Mouse (Mus musculus) embryo, embryonic 9.5 days (tissue): Measurements from ENCODE around the gene Zfp740.

Source experiments
- DNase-seq: peaks from one replicate; pipeline ENCODE4 v3.0.0-alpha.2; 2017; ENCODE audit errors: extremely low spot score

Zfp740 gene

DNA sequence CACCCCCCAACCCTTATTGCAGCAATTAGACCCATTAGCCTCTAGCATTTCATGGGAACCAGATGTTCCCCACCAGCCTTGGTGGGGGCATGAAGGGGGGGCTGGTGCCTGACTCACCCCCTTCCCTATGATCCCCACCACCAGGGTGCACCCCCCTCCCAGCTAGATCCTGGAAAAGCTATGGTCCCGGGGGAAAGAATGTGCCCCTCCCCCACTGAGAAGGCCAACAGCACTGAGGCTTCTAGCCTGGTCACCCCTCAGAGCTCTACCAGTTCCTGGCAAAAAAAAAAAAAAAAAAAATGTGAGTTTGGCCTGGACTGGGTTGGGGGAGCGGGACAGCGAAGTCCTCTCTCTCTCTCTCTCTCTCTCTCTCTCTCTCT, 45.8 kb downstream of the Zfp740 start:
- peak; percentile 64 for DNase-seq

DNA sequence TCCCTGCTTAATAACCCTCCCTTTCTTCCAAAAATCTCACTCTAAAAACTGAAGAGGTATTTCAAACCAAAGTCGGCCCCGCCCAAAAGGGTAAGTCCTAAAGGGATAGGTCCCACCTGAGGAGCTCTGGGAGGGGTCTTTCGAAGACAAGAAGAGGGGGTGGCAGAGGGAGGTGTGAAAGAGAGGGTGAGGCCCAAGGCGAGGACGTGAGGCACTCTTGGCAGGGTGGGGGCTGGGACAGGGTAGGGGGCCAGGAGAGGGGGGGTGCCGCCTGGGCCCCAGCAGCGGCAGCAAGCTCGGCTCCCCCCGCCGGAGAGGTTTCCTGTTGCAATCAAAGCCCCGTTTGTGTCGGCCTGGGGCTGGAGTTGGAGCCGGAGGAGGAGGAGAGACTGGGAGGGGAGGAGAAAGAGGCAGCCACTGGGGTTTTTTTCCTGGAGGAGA, 46.2 kb downstream of the Zfp740 start:
- peak; percentile 65 for DNase-seq

DNA sequence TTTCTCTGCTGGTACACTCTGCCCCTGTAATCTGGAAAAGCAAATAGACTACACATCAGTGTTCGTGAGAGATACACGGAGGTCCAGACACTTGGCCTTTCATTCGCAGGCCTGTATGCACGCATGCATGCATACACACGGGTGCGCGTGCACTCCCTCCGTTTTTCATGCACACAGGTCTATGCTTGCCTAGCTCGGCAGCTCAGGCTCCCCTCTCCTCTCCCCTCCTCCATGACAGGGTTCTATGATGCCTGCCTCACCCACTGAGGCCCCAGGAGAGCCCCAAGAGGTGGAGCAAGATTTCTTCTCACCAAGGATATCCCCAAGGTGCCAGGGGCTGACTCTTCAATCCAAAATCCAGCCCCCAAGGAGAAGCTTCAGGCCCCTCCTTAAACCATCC, 46.9 kb downstream of the Zfp740 start:
- DNase-seq: no peak

DNA sequence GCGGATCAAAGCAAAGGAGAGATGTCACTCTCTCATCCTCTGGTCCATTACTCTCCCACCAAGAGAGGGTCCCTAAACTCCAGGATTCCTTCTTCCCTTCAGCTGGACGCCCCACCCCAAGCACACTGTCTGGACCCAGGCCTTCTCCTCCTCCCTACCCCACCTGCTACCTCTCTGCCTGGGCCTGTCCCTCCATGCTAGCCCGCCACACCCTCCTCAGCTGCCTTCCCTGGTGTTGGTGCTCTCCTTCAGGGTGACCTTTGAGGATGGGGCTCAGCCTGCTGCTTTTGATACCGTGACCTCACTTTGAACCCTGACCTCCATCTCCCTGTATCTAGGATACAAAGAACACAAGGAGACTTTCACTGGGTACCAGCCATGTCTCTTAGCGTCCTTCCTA, 47.5 kb downstream of the Zfp740 start:
- no peak for DNase-seq

DNA sequence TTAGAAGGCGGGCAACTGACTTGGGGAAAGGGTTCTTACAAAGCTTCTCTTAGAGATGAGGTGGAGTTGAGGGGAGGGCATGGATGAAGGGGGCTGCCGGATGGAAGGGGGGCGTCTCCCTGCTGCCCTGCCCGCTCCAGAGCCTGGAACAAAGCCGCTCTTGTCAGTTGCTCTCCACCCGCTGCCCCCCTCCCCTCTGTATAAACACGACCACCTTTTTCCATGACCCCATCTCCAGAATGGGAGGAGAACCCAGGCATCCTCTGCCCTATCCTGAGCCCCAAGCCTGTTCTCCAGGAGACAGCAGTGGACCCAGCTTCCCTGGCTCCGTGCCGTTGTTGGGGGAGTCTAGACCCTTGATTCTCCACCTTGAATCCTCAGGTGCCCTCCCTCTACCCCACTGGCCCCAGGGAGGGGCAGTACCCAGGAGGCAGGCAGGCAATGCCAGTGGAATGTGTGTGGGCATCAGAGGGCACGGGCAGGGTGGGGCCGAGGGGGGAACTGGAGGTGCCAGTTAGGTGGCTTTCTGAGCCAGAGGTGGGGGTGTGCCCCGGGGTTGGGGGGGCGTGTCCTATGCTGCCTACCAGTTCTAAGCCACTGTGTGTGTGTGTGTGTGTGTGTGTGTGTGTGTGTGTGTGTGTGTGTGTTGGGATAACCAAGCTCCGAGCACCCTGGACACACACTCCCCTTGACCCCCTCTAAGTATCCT, 52.7 kb downstream of the Zfp740 start:
- DNase-seq: no peak

DNA sequence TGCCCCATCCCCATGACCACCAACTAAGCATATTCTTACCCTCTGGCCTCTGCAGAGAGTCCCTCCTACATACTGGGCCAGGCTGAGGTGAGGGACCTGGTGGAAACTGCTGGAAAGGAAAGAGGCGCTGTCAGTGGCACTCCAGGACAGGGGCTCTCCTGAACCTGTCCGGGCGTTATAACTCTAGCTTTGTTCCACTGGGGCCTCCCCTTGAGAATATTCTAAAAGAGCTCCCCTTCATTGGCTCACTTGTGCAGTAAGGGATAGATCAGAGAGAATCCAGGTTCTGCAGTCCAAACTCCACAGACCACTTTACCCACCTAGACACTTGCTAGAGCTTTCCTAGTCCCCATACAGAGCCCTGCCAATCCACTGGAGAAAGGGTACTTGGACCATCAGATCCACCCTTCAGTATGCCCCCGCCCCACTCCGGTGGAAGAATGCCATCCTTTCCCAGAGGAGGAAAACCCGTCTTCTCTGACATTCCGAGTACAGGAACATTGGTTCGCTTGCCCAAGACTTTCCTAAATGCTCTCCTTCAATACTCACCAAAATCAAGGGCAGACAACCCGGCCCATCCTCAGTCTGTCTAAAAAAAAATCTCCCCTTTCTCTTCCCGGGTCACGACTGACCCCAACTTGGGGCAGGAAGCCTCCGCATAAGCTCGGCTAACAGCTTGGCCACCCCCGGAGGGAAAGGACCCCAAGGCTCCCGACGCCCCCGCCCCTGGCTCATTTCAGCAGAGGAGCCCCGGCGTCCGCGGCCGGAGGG, 53.6 kb downstream of the Zfp740 start:
- DNase-seq: no peak

DNA sequence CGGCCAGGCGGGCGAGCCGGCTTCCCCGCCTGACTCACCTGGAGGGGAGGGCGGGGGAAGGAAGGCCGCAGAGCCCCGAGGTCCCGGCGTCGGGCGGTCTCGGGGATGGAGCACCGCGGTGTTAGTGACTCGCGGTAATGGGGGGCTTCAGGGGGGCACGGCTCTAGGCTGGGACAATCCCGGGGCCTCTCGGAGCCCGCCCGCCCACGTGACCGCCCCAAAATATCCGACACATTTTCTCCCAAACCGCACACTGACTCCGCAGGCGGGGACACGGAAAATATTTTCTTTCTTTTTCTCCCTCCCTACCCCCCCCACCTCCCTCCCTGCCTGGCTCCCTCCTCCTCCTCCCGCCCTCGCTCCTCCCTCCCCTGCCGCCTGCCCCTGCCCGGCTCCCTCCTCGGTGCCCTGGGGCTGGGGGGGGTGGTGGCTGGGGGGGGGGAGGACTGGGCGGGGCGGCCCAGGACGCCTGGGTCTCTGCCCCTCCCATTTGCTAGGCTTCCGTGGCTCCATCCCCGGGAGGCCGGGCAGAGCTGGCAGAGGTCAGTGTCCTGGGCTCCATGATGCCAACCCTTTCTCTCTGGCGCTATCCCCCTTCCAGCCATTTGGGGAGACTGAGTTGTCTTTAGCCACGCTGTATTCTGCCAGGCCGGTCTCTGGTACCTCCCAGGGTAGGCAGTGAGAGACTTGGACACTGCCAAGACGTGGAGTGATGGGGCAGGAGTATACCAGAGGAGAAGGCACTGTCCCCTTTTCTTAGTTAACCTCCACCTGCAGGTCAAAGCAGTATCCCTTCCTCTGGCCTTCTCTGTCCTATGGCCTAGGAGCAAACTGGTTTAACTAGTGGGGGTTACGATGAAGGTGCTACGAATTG, 54.4 kb downstream of the Zfp740 start, which contains the start of gene Rarg:
Gene Rarg (minus strand): TSS at position 316 of the 874 bp plus-strand sequence.
- DNase-seq: no peak

DNA sequence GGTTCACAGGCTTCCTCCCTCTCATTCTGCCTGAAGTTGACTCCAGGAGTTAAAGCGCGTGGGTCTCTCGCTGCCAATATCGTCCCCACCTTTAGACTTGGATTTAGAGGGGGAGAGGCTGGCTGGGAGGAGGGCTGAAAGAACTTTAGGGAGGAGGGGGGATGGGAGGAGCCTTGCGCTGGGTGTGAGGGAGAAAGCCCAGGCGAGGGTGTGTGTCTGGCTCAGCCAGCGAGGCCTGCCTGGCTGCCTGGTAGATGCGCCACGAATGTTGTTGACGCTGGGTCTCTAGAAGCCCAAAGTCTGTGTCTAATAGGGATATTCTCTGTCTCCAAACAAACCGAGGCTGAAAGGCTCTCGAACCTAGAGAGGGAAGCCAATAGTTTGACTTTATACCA, 55.0 kb downstream of the Zfp740 start:
- DNase-seq: peak; percentile 56

DNA sequence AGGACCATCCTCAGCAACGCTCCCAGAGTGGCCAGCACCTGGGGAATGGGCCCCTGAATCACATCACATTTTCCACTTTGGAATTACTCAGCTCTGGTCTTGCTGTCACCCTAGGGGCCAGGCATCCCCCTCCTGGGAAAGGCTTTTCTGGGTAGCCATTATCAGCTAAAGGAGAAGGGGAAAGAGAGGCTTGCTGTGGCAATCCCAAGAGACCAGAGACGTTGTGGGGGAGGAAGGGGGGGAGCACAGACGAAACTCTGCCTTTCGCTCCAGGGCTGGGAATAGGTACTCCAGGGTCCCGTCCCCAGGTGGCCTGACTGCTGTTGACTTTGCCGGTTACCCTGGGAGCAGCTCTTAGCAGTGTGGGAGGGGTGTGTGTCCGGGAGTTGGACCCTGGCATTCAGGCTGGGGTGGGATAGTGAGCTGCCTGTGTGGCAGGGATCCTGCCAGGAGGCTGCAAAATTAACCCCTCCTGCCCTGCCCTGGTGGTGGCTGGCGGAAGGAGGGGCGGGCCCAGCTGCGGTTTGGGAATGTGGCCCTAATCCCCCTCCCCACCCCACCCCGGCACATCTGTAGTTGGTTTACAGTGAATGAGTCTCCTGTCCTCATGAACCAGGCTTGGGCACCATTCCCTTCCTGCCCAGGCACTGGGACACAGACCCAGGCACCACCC, 55.7 kb downstream of the Zfp740 start:
- DNase-seq: no peak

DNA sequence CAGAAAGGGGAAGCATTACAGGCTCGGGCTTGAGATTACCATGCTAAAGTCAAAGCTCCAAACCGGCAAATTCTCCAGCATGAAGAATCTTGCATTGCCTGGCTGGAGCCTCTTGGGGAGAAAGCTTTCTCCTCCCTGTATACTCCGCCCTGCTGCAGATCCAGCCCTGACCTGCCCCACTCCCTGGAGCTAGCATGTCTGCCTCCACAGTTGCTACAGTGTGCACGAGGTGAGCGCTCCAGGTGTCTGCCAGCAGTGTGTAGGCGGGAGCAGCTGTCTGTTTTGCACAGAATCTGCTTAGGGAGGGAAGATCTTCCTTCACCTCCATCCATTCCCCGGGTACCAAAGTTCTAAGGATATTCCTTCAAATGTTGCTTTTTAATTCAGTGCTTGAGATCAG, 59.5 kb downstream of the Zfp740 start:
- DNase-seq: no peak

DNA sequence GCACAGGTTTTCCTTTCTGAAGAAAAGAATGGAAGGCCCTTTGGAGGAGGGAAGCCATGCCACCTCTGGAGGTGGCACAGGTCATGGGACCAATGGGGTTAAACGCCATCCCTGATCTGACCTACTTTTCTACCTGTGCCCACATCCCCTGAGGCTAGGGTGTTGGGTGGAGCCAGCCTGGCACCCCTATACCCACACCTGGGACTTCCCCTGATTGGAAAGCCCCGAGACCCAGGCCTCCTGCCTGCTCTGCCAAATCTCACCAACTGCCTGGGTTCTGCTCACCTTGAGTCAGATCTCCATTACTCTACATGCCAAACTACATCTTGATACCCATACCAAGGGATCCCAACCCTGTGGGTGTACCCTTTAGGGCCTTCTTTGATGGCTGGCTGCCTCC, 60.0 kb downstream of the Zfp740 start:
- DNase-seq: no peak
